Mouse (Mus musculus) effector memory CD4-positive, alpha-beta T cell, adult 7 months (primary cell): ENCODE data around the gene Cdyl. TPM values are rescaled to one million over a fixed set of nuclear protein-coding genes. Genes with fewer than 3 reads are reported as not detected.

Experiments used
- polyA plus RNA-seq: library from polyadenylated mRNA; unstranded; fragments of 100-300 nt; shearing (Covaris generic); gene quantifications from one replicate; pipeline ENCODE4 v1.2.1, GENCODE M21; 2017

Gene Cdyl
- 15.6 TPM for polyA plus RNA-seq

DNA sequence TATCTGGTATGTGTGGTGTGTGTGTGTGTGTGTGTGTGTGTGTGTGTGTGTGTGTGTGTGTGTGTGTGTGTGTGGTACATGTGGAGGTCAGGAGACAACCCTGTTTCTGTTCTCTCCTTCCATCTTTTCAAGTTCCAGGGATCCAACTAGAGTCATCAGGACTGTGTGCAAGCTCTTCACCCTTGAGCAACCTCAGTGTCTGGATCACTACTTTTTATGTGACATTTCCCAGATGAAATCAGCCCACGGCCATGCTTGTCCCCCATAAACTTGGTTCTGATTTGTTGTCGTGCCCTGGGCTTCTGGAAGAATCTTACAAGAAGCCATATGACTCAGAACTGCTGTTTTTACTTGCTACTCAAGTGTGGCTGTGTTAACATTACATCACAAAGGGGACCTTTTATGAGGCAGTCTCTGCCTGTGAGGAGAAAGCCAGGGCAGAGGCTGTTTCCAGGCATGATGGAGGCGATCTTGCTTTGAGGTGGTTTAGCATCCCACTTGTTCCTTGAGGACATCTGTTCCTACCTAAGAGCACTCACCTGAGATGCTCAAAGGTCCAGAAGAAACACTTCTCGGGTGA, at the start of gene Cdyl:
Cdyl (plus strand) TSS at position 428 of the 580 bp plus-strand sequence.

DNA sequence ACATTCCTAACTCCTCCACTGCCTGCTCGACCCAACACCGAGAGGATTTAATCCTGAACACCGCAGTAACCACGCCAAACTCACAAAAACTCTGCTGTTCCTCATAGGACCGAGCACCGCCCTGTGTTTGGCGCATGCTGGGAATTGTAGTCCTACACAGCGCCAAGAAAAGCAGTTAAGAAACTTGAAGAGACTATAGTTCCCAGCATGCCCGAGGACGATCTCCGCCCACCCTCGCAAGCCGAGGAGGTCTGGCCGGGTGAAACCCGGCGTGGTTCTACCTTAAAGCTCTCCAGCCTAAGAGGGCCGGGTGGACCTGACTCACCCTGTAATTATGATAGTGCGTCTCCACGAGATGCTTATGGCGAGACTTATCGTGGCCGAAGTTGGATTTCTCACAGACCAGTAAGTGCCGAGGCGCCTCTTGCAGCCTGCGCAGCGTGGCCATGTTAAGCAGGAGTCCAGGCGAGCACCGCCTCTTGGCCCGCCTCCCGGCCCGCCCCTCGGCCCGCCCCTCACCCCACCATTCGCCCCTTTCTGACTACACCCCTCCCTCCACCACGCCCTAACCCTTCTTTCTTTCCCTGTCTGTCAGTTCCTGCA, 246.3 kb downstream of the Cdyl start, which contains the start of gene Rpp40:
Rpp40 (minus strand) TSS at position 481 of the 603 bp plus-strand sequence.

Other genes with a start within 250 kb of the Cdyl start
- gene Rpp40, start 246.5 kb downstream of the Cdyl start, polyA plus RNA-seq: 11.2 TPM